Mouse (Mus musculus): ENCODE measurements around the gene Clic4. TPM values are rescaled to one million over a fixed set of nuclear protein-coding genes. Genes with fewer than 3 reads are reported as not detected.

The Clic4 gene
- polyA plus RNA-seq, 1 experiment from 2014 or later = 95.3 TPM

Other genes starting within 250 kb of the Clic4 start
- 0.14 and 0.21 TPM in 2 replicates for gene Runx3, start 152.2 kb downstream of the Clic4 start, polyA plus RNA-seq (2014; fragmentation: Nextera tagmentation; extraction: Ambion mirVana)
- 250 and 259 TPM in 2 replicates for gene Srrm1, start 80.5 kb upstream of the Clic4 start, polyA plus RNA-seq (2014; fragmentation: Nextera tagmentation; extraction: Ambion mirVana)
- gene Ncmap, start 125.4 kb upstream of the Clic4 start, polyA plus RNA-seq (2014; fragmentation: Nextera tagmentation; extraction: Ambion mirVana) = 21.1 and 23.4 TPM in 2 replicates
- gene Rcan3, start 161.0 kb upstream of the Clic4 start, polyA plus RNA-seq (2014; fragmentation: Nextera tagmentation; extraction: Ambion mirVana) = 17.7 and 19.0 TPM in 2 replicates
- gene Stpg1, start 222.0 kb upstream of the Clic4 start, polyA plus RNA-seq (2014; fragmentation: Nextera tagmentation; extraction: Ambion mirVana) = 0.39 TPM in 1 of 2 replicates, not detected in the other
- gene Nipal3, start 222.2 kb upstream of the Clic4 start, polyA plus RNA-seq (2014; fragmentation: Nextera tagmentation; extraction: Ambion mirVana) = 5.9 and 7.4 TPM in 2 replicates

Data from stomach, embryonic 14.5 days (tissue).